Mouse (Mus musculus): Measurements from ENCODE around the gene Adssl1.

Adssl1 gene

DNA sequence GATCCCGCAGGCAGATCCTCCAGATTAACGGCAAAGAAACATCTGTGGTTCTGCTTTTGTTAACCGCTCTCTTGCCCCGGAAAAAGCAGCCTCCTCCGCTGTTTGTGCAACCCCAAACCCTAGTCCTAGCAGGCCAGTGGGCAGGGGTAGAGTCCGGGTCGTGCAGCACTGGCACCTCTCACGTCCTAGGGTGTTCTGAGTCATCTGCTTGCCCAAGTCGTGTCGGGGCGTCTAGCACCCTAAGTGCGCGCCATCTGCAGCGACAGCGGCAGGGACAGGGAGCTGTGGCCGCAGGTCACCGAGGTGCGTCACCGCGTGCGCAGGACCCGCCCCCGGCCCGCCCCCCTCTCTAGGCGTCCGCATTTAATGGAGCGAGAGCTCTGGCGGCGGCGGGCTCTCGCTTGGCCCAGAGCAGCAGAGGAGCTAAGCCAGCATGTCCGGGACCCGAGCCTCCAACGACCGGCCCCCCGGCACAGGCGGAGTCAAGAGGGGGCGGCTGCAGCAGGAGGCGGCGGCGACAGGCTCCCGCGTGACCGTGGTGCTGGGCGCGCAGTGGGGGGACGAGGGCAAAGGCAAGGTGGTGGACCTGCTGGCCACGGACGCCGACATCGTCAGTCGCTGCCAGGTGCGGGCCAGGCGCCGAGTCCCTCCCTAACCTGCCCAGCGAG lies at the start of gene Adssl1:
Gene Adssl1 (plus strand): TSS at position 360 of the 668 bp plus-strand sequence.
- peak; percentile 38 to 42 for DNase-seq (ENCODE audit: low spot score in 2 of 2)

DNA sequence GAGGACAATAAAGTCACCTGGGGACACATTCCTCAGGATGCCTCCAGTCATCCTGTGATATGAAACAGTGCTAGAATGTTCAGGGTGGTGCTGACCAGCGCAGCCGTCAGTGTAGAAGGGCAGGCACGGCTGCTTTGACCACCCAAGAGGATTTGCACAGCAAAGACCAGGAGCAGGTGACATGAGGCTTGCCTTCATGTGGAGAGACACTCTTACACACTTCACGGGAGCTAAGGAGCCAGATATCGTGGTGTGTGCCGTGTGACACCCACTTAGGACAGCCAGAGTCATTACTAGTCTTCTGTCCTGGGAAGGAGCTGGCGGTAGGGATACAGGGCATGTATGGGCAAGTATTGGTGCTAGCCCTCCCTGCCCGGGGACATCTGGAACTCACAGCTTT lies 49.7 kb upstream of the Adssl1 start:
- no peak for DNase-seq (ENCODE audit: low spot score in 2 of 2)

DNA sequence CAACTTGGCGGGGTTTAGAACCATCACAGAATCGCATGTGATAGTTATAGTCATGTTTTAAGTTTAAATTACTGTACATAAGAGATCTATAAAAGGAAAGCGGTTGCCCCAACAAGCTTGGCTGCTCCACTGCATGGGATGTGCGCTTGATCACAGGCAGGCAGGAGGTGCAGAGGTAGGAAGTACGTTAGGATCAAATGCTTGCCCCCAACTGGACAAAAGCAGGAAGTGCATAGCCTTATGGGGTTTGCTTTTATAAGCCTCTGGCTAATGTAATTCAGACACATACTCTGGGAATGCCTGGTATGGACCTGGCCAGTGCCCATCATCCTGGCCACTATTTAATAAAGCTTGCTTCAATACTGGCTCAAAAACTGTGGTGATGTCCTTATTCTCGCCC lies 48.8 kb upstream of the Adssl1 start:
- no peak for DNase-seq (ENCODE audit: low spot score in 2 of 2)

DNA sequence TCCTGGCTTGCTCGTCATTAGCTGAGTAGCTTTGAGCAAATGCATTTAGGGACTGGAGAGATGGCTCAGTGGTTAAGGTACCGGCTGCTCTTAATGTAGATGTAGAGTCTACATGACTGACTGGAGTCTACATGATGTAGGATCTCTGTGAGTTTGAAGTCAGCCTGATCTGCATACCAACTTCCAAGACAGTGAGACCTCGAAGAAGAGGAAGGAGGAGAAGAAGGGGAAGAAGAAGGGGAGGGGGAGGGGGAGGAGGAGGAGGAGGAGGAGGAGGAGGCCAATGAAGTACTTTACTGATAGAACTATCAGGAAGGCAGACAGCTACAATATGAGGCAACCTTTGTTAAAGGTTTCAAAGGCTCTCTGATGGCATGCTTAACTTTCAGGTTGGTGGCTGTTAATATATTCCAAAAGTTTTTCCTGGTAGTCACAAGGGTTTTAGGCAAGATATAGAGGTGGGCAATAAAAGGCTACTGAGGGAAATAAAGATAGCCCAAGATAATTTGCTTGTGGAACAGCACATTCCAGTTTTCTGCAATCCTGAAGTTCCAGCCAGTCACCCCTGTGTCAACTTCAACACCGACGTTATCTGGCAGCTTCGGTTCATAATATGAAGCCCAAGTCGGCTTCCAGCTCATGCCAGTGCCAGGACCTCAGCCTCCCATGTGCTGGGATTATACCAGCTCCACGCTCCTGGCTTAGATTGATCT lies 44.4 kb upstream of the Adssl1 start:
- no peak for DNase-seq (ENCODE audit: low spot score in 2 of 2)

DNA sequence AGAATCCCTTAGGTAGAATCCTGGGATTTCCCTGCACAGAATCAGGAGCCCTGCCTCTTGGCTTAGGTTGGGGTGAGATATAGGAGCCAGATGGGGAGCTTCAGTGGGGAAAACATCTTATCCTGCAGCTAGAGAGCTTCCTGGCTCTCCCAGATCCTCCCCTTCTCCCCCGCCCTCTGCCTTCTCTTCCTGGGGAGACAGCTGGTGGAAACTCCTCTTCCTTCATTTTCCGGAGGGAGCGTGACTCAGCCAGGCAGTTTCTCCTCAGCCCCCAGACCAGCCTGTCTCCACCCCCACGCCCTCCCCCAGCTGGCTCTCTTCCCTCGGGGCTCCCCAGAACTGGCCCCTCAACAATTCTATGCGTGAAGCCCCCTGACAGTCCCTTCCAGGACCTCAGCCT lies 43.5 kb upstream of the Adssl1 start:
- no peak for DNase-seq (ENCODE audit: low spot score in 2 of 2)

DNA sequence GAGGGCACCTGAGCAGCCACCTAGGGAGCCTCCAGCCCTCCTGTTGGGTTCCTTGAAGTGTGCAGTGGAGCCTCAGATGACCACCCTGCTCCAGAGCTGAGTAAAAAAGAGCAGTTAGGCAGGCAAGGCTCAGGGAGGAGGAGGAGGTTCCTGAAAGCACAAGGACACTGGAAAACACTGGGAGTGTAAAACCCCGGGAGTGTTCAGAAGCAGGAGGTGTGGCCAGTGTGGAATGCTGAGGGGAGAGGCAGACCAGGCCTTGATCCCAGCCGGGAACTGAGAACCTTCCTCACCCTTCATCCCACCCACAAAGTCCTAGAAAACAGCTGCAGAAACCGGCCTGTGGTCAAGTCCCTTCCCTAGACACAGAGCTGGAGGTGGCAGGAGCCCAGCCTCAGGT lies 43.1 kb upstream of the Adssl1 start:
- no peak for DNase-seq (ENCODE audit: low spot score in 2 of 2)

DNA sequence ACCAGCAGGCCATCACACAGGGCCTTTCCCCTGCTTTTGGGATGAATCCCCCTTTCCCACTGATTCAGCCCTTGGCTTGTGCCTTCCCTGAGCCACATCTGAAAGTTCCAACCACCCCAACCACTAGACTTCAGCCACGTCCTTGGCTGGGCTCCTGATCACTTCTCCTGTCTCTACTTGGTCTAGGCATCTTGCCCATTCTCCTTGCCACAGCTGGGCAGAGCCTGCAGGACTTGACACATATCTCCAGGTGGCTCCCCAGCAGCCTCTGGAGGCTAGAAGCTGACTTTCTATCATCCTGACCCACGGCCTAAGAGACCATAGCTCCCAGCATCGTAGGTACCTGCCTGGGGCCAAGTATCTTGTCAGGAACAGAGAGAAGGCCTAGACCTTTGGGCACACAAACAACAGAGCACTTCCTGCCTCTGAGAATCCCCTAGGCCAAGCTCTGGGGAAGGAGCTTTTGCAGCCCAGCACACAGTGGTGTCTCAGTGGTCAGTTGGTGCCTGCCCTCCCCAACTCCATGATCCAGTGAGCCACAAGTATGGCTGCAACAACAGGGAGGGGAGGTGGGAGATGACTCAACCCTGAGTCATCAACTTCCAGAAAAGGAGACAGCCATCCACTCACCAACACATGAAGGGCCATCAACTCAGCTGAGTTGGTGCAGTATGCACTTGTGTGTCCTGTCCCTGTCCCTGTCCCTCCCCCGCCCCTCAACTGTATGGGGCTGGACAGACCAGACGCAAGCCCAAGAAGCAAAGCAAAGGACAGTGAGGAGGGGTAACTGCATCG lies 41.4 kb upstream of the Adssl1 start:
- no peak for DNase-seq (ENCODE audit: low spot score in 2 of 2)

DNA sequence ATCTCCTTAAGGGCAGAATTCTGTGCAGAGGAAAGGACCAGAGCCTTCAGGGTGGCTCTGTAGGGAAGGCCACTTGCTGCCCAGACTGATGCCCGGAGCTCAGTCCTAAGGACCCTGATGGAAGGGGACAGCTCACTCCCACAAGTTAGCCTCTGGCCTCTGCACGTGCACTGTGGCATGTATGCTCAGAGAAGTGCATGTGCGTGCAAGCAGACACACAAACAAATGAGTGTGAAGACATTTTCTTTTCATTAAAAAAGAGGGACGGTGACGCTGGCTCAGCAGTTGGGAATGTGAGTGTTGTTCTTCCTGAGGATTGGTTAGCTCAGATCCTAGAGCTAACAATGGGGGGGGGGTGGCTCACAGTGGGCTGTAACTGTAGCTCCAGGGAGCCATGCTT lies 40.4 kb upstream of the Adssl1 start:
- no peak for DNase-seq (ENCODE audit: low spot score in 2 of 2)

DNA sequence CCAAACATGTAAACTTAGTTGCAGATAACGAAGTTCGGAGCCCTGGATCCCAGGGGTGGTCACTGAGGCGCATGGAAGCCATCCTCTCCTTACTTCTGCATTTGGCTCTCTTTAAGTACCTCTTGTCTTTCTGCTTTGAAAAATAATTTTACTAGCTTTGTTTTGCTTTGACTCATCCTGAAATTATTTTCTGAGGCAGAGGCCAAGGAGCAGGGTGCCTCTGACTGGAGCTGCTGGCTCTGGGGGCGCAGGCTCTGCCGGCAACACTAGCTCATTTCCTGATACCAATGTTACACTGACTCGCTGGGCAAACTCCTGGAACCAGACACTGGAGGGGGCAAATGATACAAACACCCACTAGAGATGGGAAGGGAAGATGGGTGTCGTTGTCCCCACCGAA lies 39.9 kb upstream of the Adssl1 start:
- DNase-seq (ENCODE audit: low spot score in 2 of 2): no peak

DNA sequence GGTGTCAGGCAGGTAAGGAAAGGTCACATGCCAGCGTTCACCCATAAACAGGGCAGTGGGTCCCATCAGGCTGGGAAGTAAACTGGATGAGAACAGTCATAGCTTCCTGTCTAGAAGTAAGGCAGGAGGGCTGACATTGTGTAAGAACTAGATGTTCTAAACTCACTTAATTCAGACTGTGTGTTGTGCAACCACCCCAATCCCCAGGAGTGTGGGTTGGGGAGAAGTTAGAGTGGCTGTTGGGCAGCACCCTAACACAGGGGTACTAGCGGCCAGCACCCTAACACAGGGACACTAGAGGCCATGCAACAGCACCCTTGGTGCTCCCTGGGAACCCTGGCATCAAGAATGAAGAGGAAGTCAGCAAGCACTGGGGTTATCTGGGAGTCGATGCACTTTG lies 38.7 kb upstream of the Adssl1 start:
- DNase-seq (ENCODE audit: low spot score in 2 of 2): no peak

DNA sequence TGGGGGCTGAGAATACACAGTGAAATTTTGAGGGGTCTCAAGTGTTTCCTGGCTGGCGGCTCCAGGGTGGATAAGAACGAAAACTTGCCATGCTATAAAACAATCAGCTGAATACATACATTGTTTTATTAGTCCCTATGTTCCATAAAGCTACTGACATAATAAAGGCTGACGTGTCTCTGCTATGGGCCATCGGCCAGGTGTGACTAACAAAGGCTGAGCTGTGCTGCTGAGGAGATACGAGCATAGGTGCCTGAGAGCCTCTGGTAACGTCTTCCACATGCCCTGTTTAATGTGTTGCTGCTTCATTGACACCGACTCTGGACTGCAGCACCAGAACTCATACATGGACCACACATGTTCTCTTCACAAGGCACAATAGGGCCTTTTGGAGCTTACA lies 34.9 kb upstream of the Adssl1 start:
- DNase-seq (ENCODE audit: low spot score in 2 of 2): no peak

DNA sequence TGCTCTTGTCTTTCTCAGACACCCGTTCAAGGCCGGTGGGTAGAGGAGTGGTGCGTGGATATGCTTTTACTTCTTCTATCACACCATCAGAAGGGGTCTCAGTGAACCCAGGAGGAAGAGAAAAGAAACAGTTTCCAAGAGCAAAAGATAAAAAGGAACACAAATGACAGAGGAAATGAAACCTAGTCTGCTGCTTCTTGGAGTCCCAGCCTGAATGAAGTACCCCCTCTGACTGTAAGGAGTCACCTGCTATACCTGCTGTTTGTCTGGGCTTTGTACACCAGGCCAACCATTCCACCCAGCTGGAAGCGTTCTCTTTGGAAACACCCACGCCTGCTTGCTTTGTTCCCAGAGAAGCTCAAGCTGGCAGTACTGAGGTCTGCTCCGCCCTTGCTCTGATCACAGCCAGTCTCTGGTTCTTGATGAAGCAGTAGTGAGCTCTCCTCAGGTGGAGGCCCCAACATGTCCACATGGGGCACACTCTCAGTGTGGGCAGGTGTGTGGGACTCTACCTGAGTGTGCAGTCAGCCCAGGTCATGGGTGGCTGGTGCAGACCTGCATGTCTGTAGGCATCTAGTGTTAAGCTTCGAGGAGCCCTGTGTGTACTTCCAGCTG lies 33.8 kb upstream of the Adssl1 start:
- no peak for DNase-seq (ENCODE audit: low spot score in 2 of 2)

DNA sequence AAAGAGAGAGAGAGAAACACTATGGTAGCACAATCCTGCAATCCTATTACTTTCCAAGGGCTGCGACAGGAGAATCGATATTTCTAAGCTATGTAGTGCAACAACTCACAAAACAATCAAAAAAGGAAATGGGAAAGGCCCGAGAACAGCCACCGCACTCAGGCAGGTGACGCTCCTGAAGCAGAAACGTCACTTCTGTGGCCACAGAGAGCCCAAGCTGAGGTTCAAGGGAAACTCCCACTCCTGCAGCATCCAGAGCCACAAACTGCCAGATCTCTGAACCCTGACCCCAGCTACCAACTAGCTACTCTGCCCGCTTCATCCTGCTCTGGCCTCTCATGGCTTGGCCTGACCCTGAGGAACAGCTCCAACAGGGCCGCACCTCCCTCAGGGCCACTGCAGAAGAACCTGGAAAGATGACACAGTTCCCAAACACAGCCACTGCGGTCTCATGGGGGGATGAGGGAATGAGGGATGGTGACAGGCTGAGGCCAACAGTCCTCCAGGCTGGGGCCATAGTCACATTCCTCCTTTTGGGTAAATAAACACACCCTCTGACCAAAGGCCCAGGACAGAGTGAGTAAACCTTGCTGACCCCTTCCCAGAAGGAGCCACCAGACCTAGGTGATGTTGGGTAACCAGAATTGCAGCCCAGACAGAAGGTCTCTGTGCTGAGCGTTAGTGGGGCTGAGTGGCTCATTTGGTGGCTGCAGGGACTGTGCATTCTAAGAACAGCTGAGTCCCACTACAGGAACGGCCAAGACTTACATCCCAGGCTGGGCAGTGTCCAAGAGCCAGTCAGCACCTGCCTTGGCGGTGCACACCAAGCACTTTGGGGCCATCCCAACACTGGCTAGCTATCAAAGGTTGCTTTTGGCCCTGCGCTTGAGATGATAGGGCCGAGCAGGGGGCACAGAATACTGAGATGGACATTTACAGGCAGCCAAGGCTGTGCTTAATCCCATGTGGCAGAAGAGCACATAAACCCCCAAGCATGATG lies 32.4 kb upstream of the Adssl1 start:
- no peak for DNase-seq (ENCODE audit: low spot score in 2 of 2)

DNA sequence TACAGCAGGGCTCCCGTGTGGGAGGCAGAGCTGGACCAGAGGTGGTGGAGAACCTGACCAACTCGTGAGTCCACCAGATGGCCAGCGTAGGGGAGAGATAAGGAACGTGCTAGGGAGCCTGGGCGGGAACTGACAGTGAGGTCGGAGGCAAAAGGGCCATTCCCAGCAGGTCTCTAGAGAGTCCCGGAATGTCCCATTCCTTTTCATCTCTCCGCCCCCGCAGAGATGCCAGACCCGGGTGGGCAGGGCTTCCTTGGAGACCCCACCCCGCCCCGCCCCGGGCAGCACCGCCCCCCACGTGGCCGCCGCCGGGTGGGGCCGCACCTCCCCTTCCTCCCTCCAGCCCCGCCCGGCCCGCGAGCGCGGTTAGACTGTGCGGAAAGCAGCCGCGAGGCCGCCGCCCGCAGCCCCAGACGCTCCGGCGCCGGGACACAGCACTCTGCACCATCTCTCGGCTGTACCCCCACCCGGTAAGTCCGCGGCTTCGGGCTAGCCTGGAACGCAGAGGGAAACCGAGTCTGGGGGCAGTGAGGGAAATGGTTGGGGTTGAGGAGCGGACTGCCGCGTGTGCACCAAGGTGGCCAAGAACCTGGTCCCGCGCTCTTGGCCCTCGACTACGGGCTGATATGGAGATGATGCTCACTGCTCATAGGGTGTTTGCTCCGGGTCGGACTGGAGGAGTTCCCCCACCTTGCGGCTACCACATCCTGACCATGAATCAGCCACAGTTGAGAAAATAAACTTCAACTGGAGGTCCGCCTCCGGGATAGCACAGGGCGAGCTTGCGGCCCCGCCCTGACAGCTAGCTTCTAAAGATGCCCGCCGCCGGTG lies 31.2 kb upstream of the Adssl1 start, which contains the start of gene Inf2:
Gene Inf2 (plus strand): TSS at position 359 of the 831 bp plus-strand sequence.
- DNase-seq (ENCODE audit: low spot score in 2 of 2): peak; percentile 83 to 85

DNA sequence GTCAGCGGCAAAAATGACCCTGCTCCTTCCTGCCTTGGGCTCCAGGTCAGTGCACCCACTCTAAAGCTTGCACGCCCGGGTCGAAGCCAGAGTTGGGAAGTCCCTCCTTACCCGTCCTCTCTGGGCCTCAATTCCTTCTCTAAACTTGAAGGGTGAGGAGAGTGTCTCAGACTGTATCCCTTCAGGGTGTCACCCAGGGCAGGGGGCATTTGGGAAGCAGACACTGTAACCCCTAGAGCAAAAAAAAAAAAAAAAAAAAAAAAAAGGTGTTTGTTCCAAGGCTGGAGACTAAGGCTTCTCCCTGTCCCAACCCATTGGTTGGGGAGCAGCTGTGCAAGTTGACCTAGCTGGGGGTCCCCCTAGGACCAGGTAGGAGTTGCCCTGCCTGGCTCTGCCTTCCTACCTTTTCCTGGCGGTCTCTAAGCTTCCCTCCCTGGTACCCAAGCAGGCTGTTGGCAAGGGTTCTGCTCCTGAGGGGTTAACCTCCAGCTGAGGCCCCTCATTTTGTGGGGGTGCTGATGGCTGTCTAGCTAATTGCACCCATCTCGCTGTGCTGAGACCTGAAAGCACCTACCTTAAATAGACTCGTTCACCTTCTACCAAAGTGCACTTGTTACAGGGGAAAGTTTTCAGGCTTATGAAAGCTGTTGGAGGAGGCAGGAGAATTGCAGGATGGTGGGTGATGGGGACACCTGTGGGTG lies 30.2 kb upstream of the Adssl1 start:
- DNase-seq (ENCODE audit: low spot score in 2 of 2): no peak

DNA sequence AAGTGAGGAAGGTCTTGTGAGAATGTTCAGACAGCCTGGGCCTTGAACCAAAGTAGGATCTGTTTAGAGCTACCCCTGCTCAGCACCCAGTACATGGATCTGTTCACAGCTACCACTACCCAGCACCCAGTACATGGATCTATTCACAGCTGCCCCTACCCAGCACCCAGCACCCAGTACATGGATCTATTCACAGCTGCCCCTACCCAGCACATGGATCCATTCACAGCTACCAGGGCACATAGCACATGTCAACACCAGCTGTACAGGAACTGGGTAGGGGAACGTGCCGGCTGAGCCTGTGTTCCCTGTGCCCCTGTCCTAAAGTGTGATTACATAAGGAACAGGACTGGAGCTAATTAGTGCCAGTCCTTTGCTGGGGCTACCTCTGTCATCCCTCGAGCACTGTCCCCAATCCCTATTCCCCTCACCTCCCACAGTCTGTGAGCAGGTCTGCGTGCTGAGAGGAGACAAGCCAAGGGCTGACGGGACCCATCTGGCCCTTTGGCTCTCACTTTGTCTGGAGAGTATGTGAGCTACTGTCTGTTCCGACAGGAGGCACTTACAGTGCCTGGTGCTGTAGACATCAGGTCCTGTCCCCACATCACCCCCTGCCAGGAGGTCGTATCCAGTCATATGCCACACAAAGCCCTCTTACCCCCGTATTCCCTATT lies 29.1 kb upstream of the Adssl1 start:
- no peak for DNase-seq (ENCODE audit: low spot score in 2 of 2)

DNA sequence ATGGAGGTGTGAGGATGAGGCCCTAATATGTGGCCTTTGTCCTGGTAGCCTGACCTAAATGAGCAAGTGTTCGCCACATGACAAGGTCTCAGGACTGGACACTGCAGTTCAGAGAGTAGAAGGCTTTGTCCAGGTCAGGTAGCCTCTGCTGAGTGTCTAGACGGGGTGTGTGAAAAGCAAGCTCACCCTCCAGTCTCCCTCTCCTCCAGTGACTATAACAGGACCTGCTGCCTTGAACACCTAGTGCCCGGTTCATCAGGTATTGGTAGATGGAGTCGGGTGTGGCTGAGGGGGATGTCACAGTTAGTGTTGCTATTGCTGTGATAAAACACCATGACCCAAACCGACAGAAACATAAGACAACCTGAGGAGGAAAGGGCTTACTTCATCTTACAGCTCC lies 28.6 kb upstream of the Adssl1 start:
- no peak for DNase-seq (ENCODE audit: low spot score in 2 of 2)

DNA sequence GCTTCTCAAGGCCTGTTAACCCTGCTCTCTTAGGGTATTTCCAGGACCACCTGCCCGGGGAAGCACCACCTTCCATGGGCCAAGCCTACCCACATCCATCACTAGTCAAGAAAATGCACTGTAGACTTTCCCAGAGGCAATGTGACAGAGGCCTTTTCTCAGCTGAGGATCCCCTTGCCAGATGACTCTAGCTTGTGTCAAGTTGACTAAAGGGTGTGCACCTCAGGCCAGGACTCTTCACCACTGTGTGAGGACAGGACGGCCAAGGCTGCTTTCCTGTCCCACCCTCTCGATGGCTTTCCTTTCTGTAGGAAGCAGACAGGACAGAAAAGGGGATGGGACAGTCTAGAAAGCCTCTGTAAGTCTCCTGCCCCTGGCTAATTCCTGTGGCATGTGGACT lies 28.1 kb upstream of the Adssl1 start:
- DNase-seq (ENCODE audit: low spot score in 2 of 2): no peak
